In genomic region chr12:81074941-81075340, GRCm38 (mm10) we compare ENCODE assay signal across 17 mouse cellular contexts.
"Had no signal": no experiment of that assay in that cellular context is flagged by ENCODE, and none has a peak within 500 bp of the region (broad histone marks: within the 10 kb centered on the region; RNA-seq: fewer than 3 reads in every experiment).

No protein-coding gene starts in this region.

- H3K4me2 ChIP-seq: liver, embryonic 15.5 days; lung, embryonic 15.5 days; midbrain, embryonic 12.5 days; neural tube, embryonic 12.5 days; stomach, embryonic 15.5 days had no signal

- H3K36me3 ChIP-seq: liver, embryonic 15.5 days; lung, embryonic 15.5 days; stomach, embryonic 15.5 days had no signal

- H3K9me3 ChIP-seq: lung, embryonic 15.5 days; stomach, embryonic 15.5 days had no signal

- H3K4me1 ChIP-seq: liver, embryonic 15.5 days; lung, embryonic 15.5 days; megakaryocyte, embryonic 14.5 days; neural tube, embryonic 12.5 days; stomach, embryonic 15.5 days had no signal

- H3K27ac ChIP-seq: liver, embryonic 15.5 days; lung, embryonic 15.5 days; macrophage; midbrain, embryonic 12.5 days; neural tube, embryonic 12.5 days; stomach, embryonic 15.5 days had no signal

- H3K9ac ChIP-seq: liver, embryonic 15.5 days; liver, postnatal 0 days; lung, embryonic 15.5 days; midbrain, embryonic 12.5 days; neural tube, embryonic 12.5 days; stomach, embryonic 15.5 days had no signal

- H3K27me3 ChIP-seq: liver, embryonic 15.5 days; lung, embryonic 15.5 days; megakaryocyte, embryonic 14.5 days; midbrain, embryonic 12.5 days; neural tube, embryonic 12.5 days; stomach, embryonic 15.5 days had no signal

- ATAC-seq: liver, postnatal 0 days; lung, postnatal 0 days; midbrain, embryonic 16.5 days had no signal

- H3K4me3 ChIP-seq: liver, embryonic 15.5 days; lung, embryonic 15.5 days; megakaryocyte, embryonic 14.5 days; midbrain, embryonic 12.5 days; neural tube, embryonic 12.5 days; stomach, embryonic 15.5 days had no signal

- DNase-seq: liver, postnatal 0 days; lung, adult 2 months; lung, postnatal 14 days; lung, postnatal 36 days; right cerebral cortex, postnatal 14 days; thymus, adult 18-20 months; thymus, postnatal 14 days; thymus, postnatal 36 days had no signal
